8 mouse cellular contexts compared by ENCODE assay signal in the genomic region with DNA sequence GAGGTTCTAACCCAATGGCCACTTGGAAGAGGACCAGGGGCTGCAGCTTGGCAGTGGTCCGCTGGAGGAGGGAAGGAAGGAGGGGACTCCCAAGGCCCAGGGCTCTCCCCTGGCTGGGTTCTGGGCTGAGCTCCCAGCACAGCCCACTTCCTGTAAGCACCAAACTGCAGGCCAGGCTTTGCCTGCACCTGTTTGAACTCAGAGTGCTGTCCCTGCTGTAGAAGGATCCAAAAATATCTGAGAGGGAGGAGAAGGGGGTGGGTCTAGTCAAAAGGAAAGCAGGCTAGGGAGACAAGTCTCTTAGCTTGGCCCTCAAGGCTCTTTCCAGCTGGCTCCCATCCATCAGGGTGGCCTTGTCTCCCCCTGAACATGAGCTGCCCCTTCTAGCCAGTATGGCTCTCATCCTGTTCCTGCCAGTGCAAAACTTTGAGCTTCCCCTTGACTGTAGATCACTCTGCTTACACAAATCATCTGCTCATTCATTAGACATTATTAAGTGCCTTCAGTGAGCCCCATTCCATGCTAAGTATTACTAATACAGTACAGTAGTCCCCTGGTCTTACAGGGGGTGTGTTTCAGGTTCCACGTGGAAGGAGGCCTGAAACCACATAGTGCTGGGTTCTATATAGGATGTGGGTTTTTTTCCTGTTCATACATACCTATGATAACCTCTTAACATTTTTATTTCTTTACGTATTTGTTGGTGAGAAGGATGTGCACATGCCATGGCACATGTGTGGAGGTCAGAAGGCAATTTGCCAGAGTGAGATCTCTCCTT. TPM values are rescaled to one million over a fixed set of nuclear protein-coding genes. Genes with fewer than 3 reads are reported as not detected.
A peak's percentile ranks its signal among the peaks of the same experiment; 100 is the strongest.
DNase-seq lines count a peak whose midpoint lies in the region; ATAC-seq and TF ChIP-seq lines count a peak whose summit lies in the region.

No protein-coding gene starts in this region.

- ATAC-seq in intestine, embryonic 14.5 days (replicated peaks; ENCODE audit: low FRiP score, low TSS enrichment, low read depth), result peak; percentile 47; the same call in 1 of the 2 replicates
- peak; percentile 73; the same call in 1 of the 2 replicates for ATAC-seq in stomach, embryonic 15.5 days (ENCODE audit: insufficient read depth, low FRiP score, low read depth)
- no peak for ATAC-seq in forebrain, embryonic 14.5 days

- no peaks in the 10 kb centered on the region for H3K9me3 ChIP-seq in intestine, embryonic 14.5 days (ENCODE audit: control insufficient read depth, low read length)
- H3K9me3 ChIP-seq in stomach, embryonic 15.5 days, result no peaks in the 10 kb centered on the region
- no peaks in the 10 kb centered on the region for H3K9me3 ChIP-seq in forebrain, embryonic 14.5 days (replicated peaks; ENCODE audit: control insufficient read depth, low read length)

- H3K9ac ChIP-seq in intestine, embryonic 14.5 days (ENCODE audit: low read length), result no peak overlapping the region
- no peak overlapping the region for H3K9ac ChIP-seq in stomach, embryonic 15.5 days
- no peak overlapping the region for H3K9ac ChIP-seq in forebrain, embryonic 14.5 days (ENCODE audit: low read length)

- TF ChIP-seq CTCF in lung, adult 2 months (IDR thresholded peaks at IDR 0.05; ENCODE audit: insufficient read depth, low read length), result no peak

- WGBS in intestine, embryonic 14.5 days, result 61% methylated on average over 3 of the region's 3 CpGs
- 37% methylated on average over 3 of the region's 3 CpGs for WGBS in lung, adult 2 months
- 50% methylated on average over 3 of the region's 3 CpGs for WGBS in stomach, embryonic 15.5 days
- WGBS in forebrain, embryonic 14.5 days, result 78% methylated on average over 3 of the region's 3 CpGs

- DNase-seq in urinary bladder, postnatal 14 days (ENCODE audit: low spot score), result peak; percentile 53
- DNase-seq in urinary bladder, postnatal 10 days (ENCODE audit: low spot score), result no peak
- DNase-seq in gastrocnemius, adult 8-10 months (ENCODE audit: low spot score in 2 of 2), result peak; percentile 82 to 86
- DNase-seq in intestine, embryonic 14.5 days (ENCODE audit: low spot score), result no peak
- peak; percentile 16 for DNase-seq in lung, adult 2 months
- DNase-seq in forebrain, embryonic 14.5 days (ENCODE audit: low spot score), result no peak
- no peak for DNase-seq in yolk sac, embryonic 10.5 days (ENCODE audit: low spot score)

- H3K4me2 ChIP-seq in intestine, embryonic 14.5 days (ENCODE audit: low read length), result no peak overlapping the region
- no peak overlapping the region for H3K4me2 ChIP-seq in stomach, embryonic 15.5 days
- H3K4me2 ChIP-seq in forebrain, embryonic 14.5 days (ENCODE audit: low read length), result no peak overlapping the region

- H3K27ac ChIP-seq in intestine, embryonic 14.5 days (ENCODE audit: low read depth), result no peak overlapping the region
- H3K27ac ChIP-seq in stomach, embryonic 15.5 days, result peak overlapping the region; percentile 57; the same call in 1 of the 2 replicates
- no peak overlapping the region for H3K27ac ChIP-seq in forebrain, embryonic 14.5 days (ENCODE audit: low read depth, low read length)

- no peak for TF ChIP-seq POLR2A in lung, adult 2 months (IDR thresholded peaks at IDR 0.05; ENCODE audit: borderline replicate concordance, extremely low read depth, low read depth, low read length)

- no peaks in the 10 kb centered on the region for H3K36me3 ChIP-seq in intestine, embryonic 14.5 days (ENCODE audit: control insufficient read depth, insufficient read depth, low read length)
- H3K36me3 ChIP-seq in stomach, embryonic 15.5 days, result no peaks in the 10 kb centered on the region
- no peaks in the 10 kb centered on the region for H3K36me3 ChIP-seq in forebrain, embryonic 14.5 days (ENCODE audit: control insufficient read depth, insufficient read depth, low read length)

- H3K4me3 ChIP-seq in intestine, embryonic 14.5 days (ENCODE audit: low read depth, low read length), result no peak overlapping the region
- H3K4me3 ChIP-seq in lung, adult 2 months (replicated peaks; ENCODE audit: extremely low read depth, low read depth, low read length), result no peak overlapping the region
- H3K4me3 ChIP-seq in stomach, embryonic 15.5 days (replicated peaks), result no peak overlapping the region
- no peak overlapping the region for H3K4me3 ChIP-seq in forebrain, embryonic 14.5 days (ENCODE audit: low read depth, low read length)

- H3K27me3 ChIP-seq in intestine, embryonic 14.5 days (replicated peaks; ENCODE audit: control insufficient read depth, insufficient read depth, low read length), result no peaks in the 10 kb centered on the region
- no peaks in the 10 kb centered on the region for H3K27me3 ChIP-seq in stomach, embryonic 15.5 days (replicated peaks)
- H3K27me3 ChIP-seq in forebrain, embryonic 14.5 days (replicated peaks; ENCODE audit: control insufficient read depth, insufficient read depth, low read length), result no peaks in the 10 kb centered on the region

- H3K4me1 ChIP-seq in intestine, embryonic 14.5 days (replicated peaks; ENCODE audit: control insufficient read depth, insufficient read depth, low read length), result 0 out of 2 replicates have a peak, but pooled peaks cover 9% of the 10 kb centered on the region
- peaks cover 4% of the 10 kb centered on the region; the same call in 1 of the 2 replicates for H3K4me1 ChIP-seq in lung, adult 2 months (ENCODE audit: control insufficient read depth, insufficient read depth, low read length)
- H3K4me1 ChIP-seq in stomach, embryonic 15.5 days, result 0 out of 2 replicates have a peak, but pooled peaks cover 13% of the 10 kb centered on the region
- no peaks in the 10 kb centered on the region for H3K4me1 ChIP-seq in forebrain, embryonic 14.5 days (ENCODE audit: control insufficient read depth, insufficient read depth, low read length)

RNA-seq across cellular contexts. Expression of gene Srl, which starts 28.8 kb away (rescaled TPM):
- 1,000 to 10,000 TPM; 1,019 to 1,332 (median 1,204) TPM for total RNA-seq in gastrocnemius, adult 8-10 months (2022)
- polyA plus RNA-seq in intestine, embryonic 14.5 days (2014; fragmentation: Nextera tagmentation; extraction: Ambion mirVana), result 13.1 and 15.3 TPM in 2 replicates
- polyA plus RNA-seq in lung, adult 2 months (2012; rRNA removed), result 3.6 and 12.6 TPM in 2 replicates
- 9.3 and 13.7 TPM in 2 replicates for polyA plus RNA-seq in stomach, embryonic 15.5 days (2015; fragmentation: Nextera tagmentation; extraction: Ambion mirVana)
- polyA plus RNA-seq in forebrain, embryonic 14.5 days (2014; fragmentation: Nextera tagmentation; extraction: Ambion mirVana), result 34.0 and 34.1 TPM in 2 replicates

RNA-seq across cellular contexts. Expression of gene Tfap4, which starts 46.8 kb away (rescaled TPM):
- total RNA-seq in gastrocnemius, adult 8-10 months (2022), result 1 to 10 TPM; 3.2 to 5.5 (median 3.7) TPM
- 27.6 and 30.0 TPM in 2 replicates for polyA plus RNA-seq in intestine, embryonic 14.5 days (2014; fragmentation: Nextera tagmentation; extraction: Ambion mirVana)
- 6.0 and 6.9 TPM in 2 replicates for polyA plus RNA-seq in lung, adult 2 months (2012; rRNA removed)
- polyA plus RNA-seq in stomach, embryonic 15.5 days (2015; fragmentation: Nextera tagmentation; extraction: Ambion mirVana), result 20.3 and 22.4 TPM in 2 replicates
- polyA plus RNA-seq in forebrain, embryonic 14.5 days (2014; fragmentation: Nextera tagmentation; extraction: Ambion mirVana), result 9.1 and 12.0 TPM in 2 replicates

Comparison
In these comparisons a context has a peak if more than half of its experiments do, and no peak if none do; other contexts are left out.
1. DNase-seq: peak in urinary bladder, postnatal 14 days (single experiment), gastrocnemius, adult 8-10 months (2 of 2) and lung, adult 2 months (single experiment); none in urinary bladder, postnatal 10 days (single experiment), intestine, embryonic 14.5 days (single experiment), forebrain, embryonic 14.5 days (single experiment) and yolk sac, embryonic 10.5 days (single experiment).